Mouse (Mus musculus): ENCODE results near the gene Gm1673. TPM values are rescaled to one million over a fixed set of nuclear protein-coding genes. Genes with fewer than 3 reads are reported as not detected.
"Not testable (repeated sequence)": the region's sequence is repeated elsewhere in the genome, so short reads cannot be mapped to it uniquely, and the experiment has no call there.

Gm1673 gene
- 78.7 and 81.0 TPM in 2 replicates for polyA plus RNA-seq (2014; fragmentation: Nextera tagmentation; extraction: Ambion mirVana)

GRCm38 (mm10) chr5:33983309-33984121, at the start of gene Gm1673:
Gene Gm1673, plus strand, starts transcription at chr5:33983433.
- Histone ChIP-seq H3K9me3 (ENCODE audit: control insufficient read depth, low read length) (no peaks in the 10 kb centered on the region), H3K4me3 (ENCODE audit: low read depth, low read length) (peak within 1 kb of the TSS; percentile 72), H3K9ac (ENCODE audit: low read depth, low read length) (peak within 1 kb of the TSS; percentile 77), H3K27ac (replicated peaks; ENCODE audit: low read depth, low read length) (peak within 1 kb of the TSS; percentile 79), H3K4me2 (ENCODE audit: low read depth, low read length) (peak within 1 kb of the TSS; percentile 82), H3K27me3 (replicated peaks; ENCODE audit: control insufficient read depth, insufficient read depth, low read length) (no peaks in the 10 kb centered on the region), H3K36me3 (ENCODE audit: control insufficient read depth, insufficient read depth, low read length) (0 out of 2 replicates have a peak, but pooled peaks cover 4% of the 10 kb centered on the region), H3K4me1 (ENCODE audit: control insufficient read depth, insufficient read depth, low read length) (peaks cover 7% of the 10 kb centered on the region; the same call in 1 of the 2 replicates)
- DNase-seq (ENCODE audit: low spot score): peak; percentile 93
- 0% methylated on average over 42 of the region's 88 CpGs for WGBS
- ATAC-seq (ENCODE audit: low read depth): peak; percentile 90

- Histone ChIP-seq H3K4me1 (ENCODE audit: control insufficient read depth, insufficient read depth, low read length) (peaks cover 18% of the 10 kb centered on the region), H3K9me3 (ENCODE audit: control insufficient read depth, low read length) (peaks cover 11% of the 10 kb centered on the region; the same call in 1 of the 2 replicates), H3K4me3 (ENCODE audit: low read depth, low read length) (peak overlapping the region; percentile 78; the same call in 1 of the 2 replicates), H3K4me2 (ENCODE audit: low read depth, low read length) (peak overlapping the region; percentile 52), H3K27ac (replicated peaks; ENCODE audit: low read depth, low read length) (no peak overlapping the region), H3K36me3 (ENCODE audit: control insufficient read depth, insufficient read depth, low read length) (peaks cover 24% of the 10 kb centered on the region), H3K27me3 (replicated peaks; ENCODE audit: control insufficient read depth, insufficient read depth, low read length) (no peaks in the 10 kb centered on the region), H3K9ac (ENCODE audit: low read depth, low read length) (no peak overlapping the region)
- WGBS: 86% methylated on average over 2 of the region's 2 CpGs
- DNase-seq (ENCODE audit: low spot score): no peak
- ATAC-seq (ENCODE audit: low read depth): no peak
These were observed 49.2 kb upstream of the Gm1673 start for GRCm38 (mm10) chr5:33934081-33934480.

GRCm38 (mm10) chr5:33934877-33935276, 48.4 kb upstream of the Gm1673 start:
- H3K9me3 ChIP-seq (ENCODE audit: control insufficient read depth, low read length): peaks cover 12% of the 10 kb centered on the region; the same call in 1 of the 2 replicates
- DNase-seq (ENCODE audit: low spot score) (no peak), ATAC-seq (ENCODE audit: low read depth) (no peak)
- peaks cover 18% of the 10 kb centered on the region for H3K4me1 ChIP-seq (ENCODE audit: control insufficient read depth, insufficient read depth, low read length)
- H3K9ac ChIP-seq (ENCODE audit: low read depth, low read length): peak overlapping the region; percentile 89; the same call in 1 of the 2 replicates
- no peaks in the 10 kb centered on the region for H3K27me3 ChIP-seq (replicated peaks; ENCODE audit: control insufficient read depth, insufficient read depth, low read length)
- WGBS: 80% methylated on average over 7 of the region's 7 CpGs
- H3K4me3 ChIP-seq (ENCODE audit: low read depth, low read length): peak overlapping the region; percentile 78
- H3K36me3 ChIP-seq (ENCODE audit: control insufficient read depth, insufficient read depth, low read length): peaks cover 18% of the 10 kb centered on the region
- H3K4me2 ChIP-seq (ENCODE audit: low read depth, low read length): peak overlapping the region; percentile 52
- H3K27ac ChIP-seq (replicated peaks; ENCODE audit: low read depth, low read length): no peak overlapping the region

GRCm38 (mm10) chr5:33935700-33936111, 47.5 kb upstream of the Gm1673 start:
- WGBS: under 1% methylated on average over 22 of the region's 39 CpGs
- H3K9me3 ChIP-seq (ENCODE audit: control insufficient read depth, low read length): peaks cover 12% of the 10 kb centered on the region; the same call in 1 of the 2 replicates
- H3K9ac ChIP-seq (ENCODE audit: low read depth, low read length): peak overlapping the region; percentile 89
- peak; percentile 44 for DNase-seq (ENCODE audit: low spot score)
- H3K4me1 ChIP-seq (ENCODE audit: control insufficient read depth, insufficient read depth, low read length): peaks cover 18% of the 10 kb centered on the region
- peak overlapping the region; percentile 78 for H3K4me3 ChIP-seq (ENCODE audit: low read depth, low read length)
- ATAC-seq (ENCODE audit: low read depth): peak; percentile 65
- H3K27me3 ChIP-seq (replicated peaks; ENCODE audit: control insufficient read depth, insufficient read depth, low read length): no peaks in the 10 kb centered on the region
- peak overlapping the region; percentile 91 for H3K27ac ChIP-seq (replicated peaks; ENCODE audit: low read depth, low read length)
- peaks cover 17% of the 10 kb centered on the region; the same call in 1 of the 2 replicates for H3K36me3 ChIP-seq (ENCODE audit: control insufficient read depth, insufficient read depth, low read length)
- H3K4me2 ChIP-seq (ENCODE audit: low read depth, low read length): peak overlapping the region; percentile 52

- under 1% methylated on average over 39 of the region's 61 CpGs for WGBS
- H3K9ac ChIP-seq (ENCODE audit: low read depth, low read length): peak within 1 kb of the TSS; percentile 89
- peak; percentile 100 for DNase-seq (ENCODE audit: low spot score)
These were observed 47.0 kb upstream of the Gm1673 start, which contains the start of gene Nelfa for GRCm38 (mm10) chr5:33936120-33936707. Gene Nelfa, minus strand, starts transcription at chr5:33936413.

GRCm38 (mm10) chr5:33937230-33937629, 46.0 kb upstream of the Gm1673 start:
- Histone ChIP-seq H3K36me3 (ENCODE audit: control insufficient read depth, insufficient read depth, low read length) (peaks cover 16% of the 10 kb centered on the region; the same call in 1 of the 2 replicates), H3K9ac (ENCODE audit: low read depth, low read length) (peak overlapping the region; percentile 69; the same call in 1 of the 2 replicates), H3K27ac (replicated peaks; ENCODE audit: low read depth, low read length) (no peak overlapping the region), H3K27me3 (replicated peaks; ENCODE audit: control insufficient read depth, insufficient read depth, low read length) (no peaks in the 10 kb centered on the region), H3K4me2 (ENCODE audit: low read depth, low read length) (peak overlapping the region; percentile 68), H3K9me3 (ENCODE audit: control insufficient read depth, low read length) (peaks cover 26% of the 10 kb centered on the region), H3K4me1 (ENCODE audit: control insufficient read depth, insufficient read depth, low read length) (peaks cover 18% of the 10 kb centered on the region), H3K4me3 (ENCODE audit: low read depth, low read length) (peak overlapping the region; percentile 78)
- 97% methylated on average over 2 of the region's 2 CpGs for WGBS
- DNase-seq (ENCODE audit: low spot score) (no peak), ATAC-seq (ENCODE audit: low read depth) (no peak)

More at GRCm38 (mm10) chr5:33936120-33936707, 47.0 kb upstream of the Gm1673 start, which contains the start of gene Nelfa:
- H3K36me3 ChIP-seq (ENCODE audit: control insufficient read depth, insufficient read depth, low read length): peaks cover 17% of the 10 kb centered on the region; the same call in 1 of the 2 replicates
- H3K9me3 ChIP-seq (ENCODE audit: control insufficient read depth, low read length): peaks cover 17% of the 10 kb centered on the region; the same call in 1 of the 2 replicates
- H3K27ac ChIP-seq (replicated peaks; ENCODE audit: low read depth, low read length): peak within 1 kb of the TSS; percentile 91
- ATAC-seq (ENCODE audit: low read depth): peak; percentile 98
- H3K27me3 ChIP-seq (replicated peaks; ENCODE audit: control insufficient read depth, insufficient read depth, low read length): no peaks in the 10 kb centered on the region
- H3K4me3 ChIP-seq (ENCODE audit: low read depth, low read length): peak within 1 kb of the TSS; percentile 78
- H3K4me1 ChIP-seq (ENCODE audit: control insufficient read depth, insufficient read depth, low read length): peaks cover 18% of the 10 kb centered on the region
- H3K4me2 ChIP-seq (ENCODE audit: low read depth, low read length): peak within 1 kb of the TSS; percentile 68

GRCm38 (mm10) chr5:33938448-33938847, 44.8 kb upstream of the Gm1673 start:
- Histone ChIP-seq H3K4me2 (ENCODE audit: low read depth, low read length) (no peak overlapping the region), H3K27me3 (replicated peaks; ENCODE audit: control insufficient read depth, insufficient read depth, low read length) (no peaks in the 10 kb centered on the region), H3K27ac (replicated peaks; ENCODE audit: low read depth, low read length) (no peak overlapping the region), H3K9ac (ENCODE audit: low read depth, low read length) (no peak overlapping the region), H3K36me3 (ENCODE audit: control insufficient read depth, insufficient read depth, low read length) (peaks cover 9% of the 10 kb centered on the region; the same call in 1 of the 2 replicates), H3K4me3 (ENCODE audit: low read depth, low read length) (no peak overlapping the region), H3K4me1 (ENCODE audit: control insufficient read depth, insufficient read depth, low read length) (peaks cover 18% of the 10 kb centered on the region), H3K9me3 (ENCODE audit: control insufficient read depth, low read length) (peaks cover 36% of the 10 kb centered on the region)
- WGBS: 68% methylated on average over 3 of the region's 3 CpGs
- ATAC-seq (ENCODE audit: low read depth) (no peak), DNase-seq (ENCODE audit: low spot score) (peak; percentile 25)

GRCm38 (mm10) chr5:33947035-33947434, 36.2 kb upstream of the Gm1673 start:
- not testable (repeated sequence) for H3K27ac ChIP-seq (replicated peaks; ENCODE audit: low read depth, low read length); H3K27me3 ChIP-seq (replicated peaks; ENCODE audit: control insufficient read depth, insufficient read depth, low read length); H3K4me1 ChIP-seq (ENCODE audit: control insufficient read depth, insufficient read depth, low read length); ATAC-seq (ENCODE audit: low read depth); H3K4me3 ChIP-seq (ENCODE audit: low read depth, low read length); DNase-seq (ENCODE audit: low spot score); H3K4me2 ChIP-seq (ENCODE audit: low read depth, low read length); H3K36me3 ChIP-seq (ENCODE audit: control insufficient read depth, insufficient read depth, low read length); H3K9ac ChIP-seq (ENCODE audit: low read depth, low read length)
- H3K9me3 ChIP-seq (ENCODE audit: control insufficient read depth, low read length): peaks cover 32% of the 10 kb centered on the region
- 92% methylated on average over 16 of the region's 16 CpGs for WGBS

All from embryonic facial prominence, embryonic 14.5 days (tissue).